Mouse (Mus musculus): ENCODE measurements around the gene Iqcd.

DNA sequence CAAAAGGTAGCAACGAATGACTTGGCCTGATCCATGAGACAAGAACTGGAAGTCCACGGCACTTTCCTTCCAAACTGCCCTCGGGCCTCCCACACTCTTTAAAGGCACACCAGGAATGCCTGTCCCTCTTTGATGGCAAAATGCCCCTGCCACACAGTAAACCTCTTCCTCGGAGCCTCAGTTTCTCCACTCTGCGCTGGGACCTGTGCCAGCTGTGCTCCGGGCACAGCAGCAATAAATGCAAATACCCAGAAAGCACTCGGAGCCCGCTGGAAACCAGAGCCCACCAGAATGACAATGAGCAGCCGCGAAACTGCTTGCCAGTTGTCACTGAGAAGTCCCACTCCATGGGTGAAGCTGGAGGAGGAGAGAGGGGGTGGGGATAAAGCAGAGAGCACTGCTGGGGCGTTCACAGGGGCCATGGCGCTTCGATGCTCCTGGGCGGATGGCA is 21.0 kb upstream of the Iqcd start:
- TF ChIP-seq POLR2A (IDR thresholded peaks at IDR 0.05; ENCODE audit: borderline replicate concordance, low read depth, low read length): no peak
- no peak for TF ChIP-seq CTCF (IDR thresholded peaks at IDR 0.05; ENCODE audit: low read depth, low read length)
